Mouse (Mus musculus): ENCODE measurements around the gene Akt3. TPM values are rescaled to one million over a fixed set of nuclear protein-coding genes. Genes with fewer than 3 reads are reported as not detected.

Akt3 gene
- total RNA-seq, 2 experiments from 2014 or later: 28.1 to 36.7 TPM

- ATAC-seq (replicated peaks; ENCODE audit: poor library complexity, severe bottlenecking): peak; percentile 78
These were observed 66.4 kb downstream of the Akt3 start for GRCm38 (mm10) chr1:177191623-177192022.

GRCm38 (mm10) chr1:177190358-177190757 lies 67.6 kb downstream of the Akt3 start:
- peak; percentile 72 for ATAC-seq (replicated peaks; ENCODE audit: poor library complexity, severe bottlenecking)

GRCm38 (mm10) chr1:177188708-177189107 lies 69.3 kb downstream of the Akt3 start:
- ATAC-seq (replicated peaks; ENCODE audit: poor library complexity, severe bottlenecking): peak; percentile 95

GRCm38 (mm10) chr1:177186751-177187150 lies 71.3 kb downstream of the Akt3 start:
- ATAC-seq (replicated peaks; ENCODE audit: poor library complexity, severe bottlenecking): no peak

DNA sequence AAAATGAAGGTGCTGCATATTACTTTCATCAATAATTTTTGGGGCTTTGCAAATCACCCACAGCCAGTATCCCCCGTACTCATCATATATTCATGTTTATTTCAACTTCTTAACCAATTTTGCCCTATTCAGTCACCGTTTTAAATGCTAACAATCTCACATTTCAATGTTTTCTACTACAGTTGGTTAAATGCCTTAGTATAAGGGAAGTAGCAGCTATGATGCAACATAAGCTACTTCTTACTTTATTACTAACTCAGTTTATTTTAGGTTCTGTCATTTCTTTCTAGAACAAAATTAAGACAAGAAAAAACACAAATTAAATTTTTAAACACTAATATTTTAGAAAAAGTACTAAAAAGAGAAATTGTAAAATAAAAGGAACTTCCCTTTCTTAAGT lies 78.4 kb downstream of the Akt3 start:
- peak; percentile 81 for ATAC-seq (replicated peaks; ENCODE audit: poor library complexity, severe bottlenecking)

DNA sequence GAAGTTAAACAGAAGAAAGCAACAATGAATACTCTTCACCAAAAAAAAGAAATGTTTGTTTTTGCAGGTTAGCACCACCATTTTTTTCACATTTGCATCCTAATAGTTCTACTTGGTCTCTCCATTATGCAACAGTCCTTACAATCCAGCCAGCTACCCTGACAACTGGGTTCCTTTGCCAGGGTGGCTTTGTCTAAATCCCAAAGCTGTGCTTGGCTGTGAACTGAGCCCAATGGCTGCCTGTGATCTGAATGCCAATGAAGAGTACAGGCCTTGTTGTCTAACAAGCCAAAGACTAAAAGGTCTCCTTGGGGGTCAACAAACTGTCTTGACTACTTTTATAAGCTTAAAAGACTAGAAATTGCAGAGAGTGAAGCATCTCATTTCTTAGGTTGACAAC lies 82.6 kb downstream of the Akt3 start:
- no peak for ATAC-seq (replicated peaks; ENCODE audit: poor library complexity, severe bottlenecking)

GRCm38 (mm10) chr1:177171300-177171699 lies 86.7 kb downstream of the Akt3 start:
- no peak for ATAC-seq (replicated peaks; ENCODE audit: poor library complexity, severe bottlenecking)

DNA sequence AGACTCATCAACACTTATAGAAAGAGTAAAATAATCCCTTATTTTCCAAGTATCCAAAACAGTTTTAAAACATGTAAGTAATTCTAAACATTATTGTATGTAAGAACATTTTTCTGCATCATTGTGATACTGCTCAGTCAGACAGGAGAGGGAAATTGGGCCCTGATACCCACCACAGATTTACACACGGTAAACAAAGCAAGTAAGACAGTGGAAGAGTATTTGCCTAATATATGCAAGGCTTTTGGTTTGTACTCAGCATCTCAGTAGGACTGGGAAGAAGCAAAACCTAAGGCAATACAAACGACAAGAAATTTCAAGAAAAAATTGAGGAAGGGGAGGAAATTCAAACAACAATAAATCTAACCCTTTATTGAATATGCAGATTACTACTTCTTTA lies 92.2 kb downstream of the Akt3 start:
- no peak for ATAC-seq (replicated peaks; ENCODE audit: poor library complexity, severe bottlenecking)

DNA sequence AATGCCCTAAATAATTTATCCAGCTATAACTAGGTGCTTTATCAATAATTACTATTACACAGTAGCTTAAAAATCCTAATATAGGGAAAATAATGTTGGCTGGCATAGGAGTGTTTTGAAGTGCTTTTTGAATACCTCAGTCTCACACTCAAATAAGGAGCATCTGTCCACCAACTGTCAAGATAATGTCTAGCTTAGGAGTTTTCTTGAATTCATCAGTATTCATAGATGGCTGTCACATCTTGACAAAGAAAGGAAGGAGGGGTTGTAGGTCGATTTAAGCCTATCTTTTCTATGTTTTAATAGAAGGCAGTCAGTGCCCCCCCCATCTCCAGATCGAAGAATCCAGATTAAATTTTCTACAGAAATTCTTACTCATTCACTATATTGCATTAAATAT lies 92.7 kb downstream of the Akt3 start:
- ATAC-seq (replicated peaks; ENCODE audit: poor library complexity, severe bottlenecking): no peak

- ATAC-seq (replicated peaks; ENCODE audit: poor library complexity, severe bottlenecking): no peak
These were observed 107.5 kb downstream of the Akt3 start for GRCm38 (mm10) chr1:177150344-177151021.

GRCm38 (mm10) chr1:177148746-177149145 lies 109.3 kb downstream of the Akt3 start:
- ATAC-seq (replicated peaks; ENCODE audit: poor library complexity, severe bottlenecking): no peak

DNA sequence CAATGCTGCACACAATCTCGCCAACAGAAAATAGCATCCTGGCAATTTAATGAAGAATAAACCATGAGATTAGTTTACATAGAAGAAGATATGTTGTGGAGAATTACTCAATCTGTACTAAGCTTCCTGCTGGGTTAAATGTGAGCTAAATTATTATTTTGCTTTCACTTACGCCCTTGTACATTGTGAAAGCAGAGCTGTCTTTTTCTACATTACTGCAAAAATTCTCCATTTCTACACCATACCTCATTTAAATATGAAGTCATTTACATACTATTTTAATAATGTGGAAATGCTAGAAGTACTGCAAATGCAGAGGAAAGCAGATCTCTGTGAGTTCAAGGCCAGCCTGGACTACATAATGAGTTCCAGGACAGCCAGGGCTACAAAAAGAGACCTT lies 116.5 kb downstream of the Akt3 start:
- peak; percentile 82 for ATAC-seq (replicated peaks; ENCODE audit: poor library complexity, severe bottlenecking)

GRCm38 (mm10) chr1:177139652-177140051 lies 118.4 kb downstream of the Akt3 start:
- no peak for ATAC-seq (replicated peaks; ENCODE audit: poor library complexity, severe bottlenecking)

DNA sequence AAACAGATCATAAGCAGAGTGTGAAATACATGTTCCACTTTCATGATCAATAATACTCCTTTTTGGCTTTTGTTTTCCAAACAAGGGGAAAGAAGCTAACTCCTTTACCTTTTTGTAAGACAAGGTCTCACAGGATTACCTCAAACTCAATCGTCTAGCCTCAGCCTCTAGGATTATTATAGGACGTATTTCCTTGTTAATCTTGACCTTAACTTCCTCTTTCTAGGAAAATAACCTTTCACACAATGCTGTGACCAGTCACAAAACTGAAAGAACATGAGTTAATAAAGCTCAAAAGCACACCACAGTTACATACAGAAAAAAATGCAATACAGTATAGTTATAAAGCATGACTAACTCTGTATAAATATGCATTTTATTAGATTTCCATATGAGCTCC lies 126.5 kb downstream of the Akt3 start:
- peak; percentile 58 for ATAC-seq (replicated peaks; ENCODE audit: poor library complexity, severe bottlenecking)

GRCm38 (mm10) chr1:177126674-177127073 lies 131.3 kb downstream of the Akt3 start:
- no peak for ATAC-seq (replicated peaks; ENCODE audit: poor library complexity, severe bottlenecking)

- peak; percentile 91 for ATAC-seq (replicated peaks; ENCODE audit: poor library complexity, severe bottlenecking)
These were observed 147.2 kb downstream of the Akt3 start for GRCm38 (mm10) chr1:177110665-177111271.

DNA sequence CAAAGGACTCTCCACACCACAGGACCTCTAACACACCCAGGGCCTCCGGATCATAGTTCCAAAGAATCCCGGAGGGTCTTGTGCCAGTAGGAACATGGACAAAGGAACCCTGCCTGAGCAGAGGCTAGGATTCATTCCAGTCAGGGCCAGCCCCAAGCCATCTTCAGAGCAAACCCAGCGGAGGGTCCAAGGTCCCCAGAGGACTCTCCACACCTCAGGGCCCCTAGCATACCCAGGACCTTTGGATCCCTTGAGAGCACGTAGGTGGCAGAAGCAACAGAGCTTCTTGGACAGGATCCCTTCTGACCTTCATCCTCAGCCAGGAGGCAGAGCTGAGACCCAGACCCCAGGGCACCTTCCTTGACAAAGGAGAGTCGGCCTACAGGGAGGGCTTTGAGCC lies 167.5 kb downstream of the Akt3 start:
- ATAC-seq (replicated peaks; ENCODE audit: poor library complexity, severe bottlenecking): no peak

DNA sequence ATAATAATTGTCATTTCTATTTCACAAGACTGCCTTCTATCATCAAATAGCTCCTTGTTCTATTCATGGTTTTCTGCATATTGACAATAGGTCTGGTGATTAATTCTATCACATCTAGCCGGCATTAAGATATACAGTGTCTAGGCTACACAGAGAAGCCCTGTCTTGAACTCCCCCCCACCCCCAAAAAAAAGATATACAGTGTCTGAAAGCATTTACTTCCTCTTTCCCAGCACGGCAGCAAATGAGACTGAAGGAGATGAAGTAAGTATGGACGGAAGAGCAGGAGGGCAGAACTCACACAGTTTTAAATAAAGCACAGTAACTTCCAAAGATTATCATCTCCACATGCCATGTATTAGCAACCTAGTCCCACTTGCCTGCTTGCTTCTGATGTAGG lies 168.5 kb downstream of the Akt3 start:
- peak; percentile 96 for ATAC-seq (replicated peaks; ENCODE audit: poor library complexity, severe bottlenecking)

DNA sequence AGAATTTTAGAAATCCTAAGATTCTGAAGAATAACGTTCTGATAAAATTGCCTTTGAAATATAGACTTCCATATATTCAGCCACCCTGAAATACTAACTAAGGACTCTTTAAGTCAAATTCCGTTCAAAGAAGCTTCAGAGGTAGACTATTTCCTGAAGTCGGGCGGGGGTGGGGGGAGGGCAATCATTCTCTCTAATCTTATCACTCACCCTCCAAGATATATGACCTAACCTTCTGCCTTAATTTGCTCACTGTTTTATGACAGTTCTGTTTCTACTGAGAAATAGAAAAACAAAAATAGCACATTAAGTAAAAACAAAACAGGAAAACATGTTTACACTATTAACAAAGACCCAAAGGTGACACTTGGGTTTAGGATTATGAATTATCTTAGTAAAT lies 169.0 kb downstream of the Akt3 start:
- no peak for ATAC-seq (replicated peaks; ENCODE audit: poor library complexity, severe bottlenecking)

DNA sequence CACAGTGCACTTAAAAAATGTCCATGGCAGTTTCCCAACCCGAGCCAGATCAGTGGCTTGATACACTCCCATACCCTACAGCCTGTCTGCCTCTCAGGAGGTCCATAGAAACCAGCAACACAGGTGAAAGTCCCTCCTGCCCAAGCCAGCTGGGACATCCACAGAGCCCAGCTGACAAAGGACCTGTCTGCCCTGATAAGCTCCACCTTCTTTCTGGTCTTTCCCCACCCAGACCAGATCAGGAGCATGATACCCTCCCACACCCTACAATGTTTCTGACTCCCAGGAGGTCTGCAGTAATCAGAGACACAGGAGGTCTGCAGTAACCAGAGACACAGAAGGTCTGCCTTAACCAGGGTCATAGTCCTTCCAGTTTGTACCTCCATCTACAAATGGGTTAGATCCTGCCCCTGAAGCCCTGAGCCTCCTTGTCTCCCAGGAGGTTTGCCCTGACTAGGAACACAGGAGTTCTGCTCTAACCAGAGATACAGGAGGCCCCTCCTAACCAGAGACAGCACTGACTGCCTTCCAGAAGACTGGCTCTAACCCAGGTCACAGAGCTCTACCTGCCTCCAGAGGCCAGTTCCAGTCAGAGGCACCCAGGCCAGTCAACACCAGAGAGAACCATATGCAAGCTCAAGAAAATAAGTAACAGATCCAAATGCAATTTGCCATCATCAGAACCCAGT lies 175.9 kb downstream of the Akt3 start:
- no peak for ATAC-seq (replicated peaks; ENCODE audit: poor library complexity, severe bottlenecking)

DNA sequence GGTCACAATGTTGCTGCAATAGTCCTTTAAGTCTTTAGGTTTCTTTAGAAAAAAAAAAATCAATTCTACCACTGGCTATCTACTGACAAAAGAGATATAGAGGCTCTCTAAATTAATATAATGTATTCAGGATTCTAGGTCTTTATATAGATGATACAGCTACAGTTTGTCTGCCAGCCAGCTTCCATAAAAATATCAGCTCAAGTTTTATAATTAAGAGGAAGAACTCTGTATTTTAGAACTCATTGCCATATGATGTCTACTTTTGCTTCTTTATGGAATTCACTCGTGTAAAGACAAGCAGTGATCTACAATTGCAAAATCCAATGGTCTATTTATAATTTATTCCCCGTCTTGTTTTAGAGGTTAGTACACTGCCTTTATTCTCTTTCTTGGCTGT lies 188.8 kb downstream of the Akt3 start:
- ATAC-seq (replicated peaks; ENCODE audit: poor library complexity, severe bottlenecking): no peak

All from granulocyte monocyte progenitor cell, adult 5-6 weeks (primary cell).